Mouse (Mus musculus): Measurements from ENCODE around the gene Gm38392. TPM values are rescaled to one million over a fixed set of nuclear protein-coding genes. Genes with fewer than 3 reads are reported as not detected.

Gene Gm38392
- polyA plus RNA-seq, 1 experiment: not detected

DNA sequence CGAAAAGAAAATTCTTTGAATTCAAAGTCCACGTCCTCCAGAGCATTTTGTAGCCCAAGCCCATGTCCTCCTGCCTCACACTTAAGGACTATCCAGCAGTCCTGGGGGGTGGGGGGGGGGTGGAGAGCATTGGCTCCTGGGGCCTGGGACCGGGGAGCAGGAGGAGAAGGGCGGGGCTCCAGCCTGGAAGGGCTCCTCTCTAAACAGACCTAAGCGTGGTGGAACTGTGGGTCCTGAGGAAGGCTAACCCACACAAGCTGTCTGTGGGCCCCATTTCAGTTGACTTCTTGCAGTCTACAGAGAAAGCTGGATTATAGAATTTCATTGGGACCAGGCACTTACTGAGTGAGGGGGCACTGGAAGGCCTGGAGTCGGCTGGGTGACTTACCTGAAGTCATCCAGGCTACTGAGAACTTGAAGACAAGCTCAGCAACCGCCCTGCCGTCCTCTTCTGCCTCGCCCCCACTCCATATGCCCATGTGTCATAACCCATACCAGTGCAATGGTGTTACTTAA is 88.4 kb downstream of the Gm38392 start:
- Histone ChIP-seq H3K4me1 (ENCODE audit: control insufficient read depth, insufficient read depth, insufficient read length, low read length) (peaks cover 11% of the 10 kb centered on the region), H3K27ac (ENCODE audit: insufficient read depth, low read depth, low read length) (no peak overlapping the region), H3K27me3 (ENCODE audit: control insufficient read depth, insufficient read depth, low read length) (peaks cover 61% of the 10 kb centered on the region), H3K36me3 (ENCODE audit: control insufficient read depth, insufficient read depth, low read length) (no peaks in the 10 kb centered on the region), H3K4me3 (ENCODE audit: low read depth, low read length) (no peak overlapping the region)
- TF ChIP-seq CTCF (IDR thresholded peaks at IDR 0.05; ENCODE audit: extremely low read depth, insufficient read length, insufficient replicate concordance, low read depth, low read length): no peak
- TF ChIP-seq POLR2A (IDR thresholded peaks at IDR 0.05; ENCODE audit: low read depth, low read length): no peak
- WGBS: 15% methylated on average over 9 of the region's 9 CpGs

DNA sequence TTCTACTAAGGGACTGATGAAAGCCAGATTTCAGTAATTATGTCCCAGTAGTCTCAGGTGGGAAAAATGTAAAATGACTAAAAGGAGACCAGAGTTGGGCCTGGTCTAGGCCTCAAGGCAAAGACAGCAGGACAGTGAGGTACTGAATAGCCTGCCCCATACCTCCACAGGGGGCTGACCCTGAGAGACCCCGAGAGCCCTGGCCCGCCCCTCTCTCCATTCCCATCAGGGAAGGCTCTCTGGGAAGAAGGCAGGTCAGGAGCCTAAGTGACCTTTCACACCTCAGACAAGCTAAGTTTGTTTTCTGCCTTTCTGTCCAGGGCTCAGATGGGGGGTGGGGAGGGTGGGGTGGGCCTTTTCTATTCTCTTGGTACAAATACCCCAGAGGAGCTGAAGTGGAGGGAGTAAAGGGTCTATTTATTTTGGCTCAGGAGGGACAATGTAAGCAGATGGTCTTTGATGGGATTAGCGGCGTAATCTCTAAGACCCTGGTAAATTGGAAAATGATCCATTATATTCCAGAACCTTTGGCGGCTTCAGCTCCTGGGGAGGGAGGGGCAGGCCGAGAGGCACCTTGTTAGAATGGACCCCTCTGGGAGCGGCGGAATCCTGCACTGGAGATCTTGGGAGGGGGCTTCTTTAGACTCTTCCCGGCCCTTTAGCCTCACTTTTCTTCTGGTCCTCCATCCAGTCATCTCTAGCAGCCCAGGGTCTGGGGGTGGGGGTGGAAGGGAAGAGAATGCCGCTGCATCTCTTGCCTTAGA is 89.1 kb downstream of the Gm38392 start:
- 25% methylated on average over 10 of the region's 10 CpGs for WGBS
- H3K36me3 ChIP-seq (ENCODE audit: control insufficient read depth, insufficient read depth, low read length): no peaks in the 10 kb centered on the region
- no peak overlapping the region for H3K27ac ChIP-seq (ENCODE audit: insufficient read depth, low read depth, low read length)
- H3K4me1 ChIP-seq (ENCODE audit: control insufficient read depth, insufficient read depth, insufficient read length, low read length): peaks cover 11% of the 10 kb centered on the region
- H3K4me3 ChIP-seq (ENCODE audit: low read depth, low read length): no peak overlapping the region
- peaks cover 56% of the 10 kb centered on the region for H3K27me3 ChIP-seq (ENCODE audit: control insufficient read depth, insufficient read depth, low read length)
- no peak for TF ChIP-seq POLR2A (IDR thresholded peaks at IDR 0.05; ENCODE audit: low read depth, low read length)
- TF ChIP-seq CTCF (IDR thresholded peaks at IDR 0.05; ENCODE audit: extremely low read depth, insufficient read length, insufficient replicate concordance, low read depth, low read length): no peak

Other genes starting within 250 kb of the Gm38392 start
- gene Gpatch4, start 244.1 kb downstream of the Gm38392 start, polyA plus RNA-seq (2012; rRNA removed): 3.7 and 4.4 TPM in 2 replicates
- gene Naxe, start 228.7 kb downstream of the Gm38392 start, polyA plus RNA-seq (2012; rRNA removed): 25.4 and 41.6 TPM in 2 replicates
- gene Ttc24, start 208.9 kb downstream of the Gm38392 start, polyA plus RNA-seq (2012; rRNA removed): not detected in 2 replicates
- gene Iqgap3, start 205.2 kb downstream of the Gm38392 start, polyA plus RNA-seq (2012; rRNA removed): 7.1 and 14.6 TPM in 2 replicates
- gene Mef2d, start 144.8 kb downstream of the Gm38392 start, polyA plus RNA-seq (2012; rRNA removed): 61.9 and 89.7 TPM in 2 replicates
- gene Rhbg, start 32.5 kb downstream of the Gm38392 start, polyA plus RNA-seq (2012; rRNA removed): 11.2 and 40.3 TPM in 2 replicates
- 0.76 and 0.99 TPM in 2 replicates for gene Tsacc, start 9.8 kb upstream of the Gm38392 start, polyA plus RNA-seq (2012; rRNA removed)
- gene Cct3, start 9.9 kb upstream of the Gm38392 start, polyA plus RNA-seq (2012; rRNA removed): 46.0 and 73.9 TPM in 2 replicates
- 82.0 and 181 TPM in 2 replicates for gene Glmp, start 37.8 kb upstream of the Gm38392 start, polyA plus RNA-seq (2012; rRNA removed)
- 32.5 and 47.1 TPM in 2 replicates for gene Tmem79, start 48.9 kb upstream of the Gm38392 start, polyA plus RNA-seq (2012; rRNA removed)
- 33.9 and 42.4 TPM in 2 replicates for gene Smg5, start 49.0 kb upstream of the Gm38392 start, polyA plus RNA-seq (2012; rRNA removed)
- gene Paqr6, start 77.4 kb upstream of the Gm38392 start, polyA plus RNA-seq (2012; rRNA removed): 1.5 and 1.7 TPM in 2 replicates
- gene Bglap3, start 85.5 kb upstream of the Gm38392 start, polyA plus RNA-seq (2012; rRNA removed): 2.2 and 6.7 TPM in 2 replicates
- 0.70 TPM in 1 of 2 replicates, not detected in the other for gene Bglap2, start 91.5 kb upstream of the Gm38392 start, polyA plus RNA-seq (2012; rRNA removed)
- gene Bglap, start 97.3 kb upstream of the Gm38392 start, polyA plus RNA-seq (2012; rRNA removed): 1.6 TPM in 1 of 2 replicates, not detected in the other
- gene Pmf1, start 123.1 kb upstream of the Gm38392 start, polyA plus RNA-seq (2012; rRNA removed): 52.3 and 108 TPM in 2 replicates
- 19.7 and 44.8 TPM in 2 replicates for gene Slc25a44, start 137.9 kb upstream of the Gm38392 start, polyA plus RNA-seq (2012; rRNA removed)
- gene Sema4a, start 174.0 kb upstream of the Gm38392 start, polyA plus RNA-seq (2012; rRNA removed): 137 and 321 TPM in 2 replicates
- 209 and 353 TPM in 2 replicates for gene Lmna, start 222.7 kb upstream of the Gm38392 start, polyA plus RNA-seq (2012; rRNA removed)
- 0.41 and 0.60 TPM in 2 replicates for gene Mex3a, start 245.2 kb upstream of the Gm38392 start, polyA plus RNA-seq (2012; rRNA removed)